Mouse (Mus musculus) thymus, postnatal 36 days (tissue): ENCODE measurements around the gene Mrgpra4.

Experiments
- DNase-seq, 2 experiments: peaks; one replicate each; pipeline ENCODE4 v3.0.0; 2022; ENCODE audit warnings: mixed read lengths in 2 of 2

The Mrgpra4 gene

DNA sequence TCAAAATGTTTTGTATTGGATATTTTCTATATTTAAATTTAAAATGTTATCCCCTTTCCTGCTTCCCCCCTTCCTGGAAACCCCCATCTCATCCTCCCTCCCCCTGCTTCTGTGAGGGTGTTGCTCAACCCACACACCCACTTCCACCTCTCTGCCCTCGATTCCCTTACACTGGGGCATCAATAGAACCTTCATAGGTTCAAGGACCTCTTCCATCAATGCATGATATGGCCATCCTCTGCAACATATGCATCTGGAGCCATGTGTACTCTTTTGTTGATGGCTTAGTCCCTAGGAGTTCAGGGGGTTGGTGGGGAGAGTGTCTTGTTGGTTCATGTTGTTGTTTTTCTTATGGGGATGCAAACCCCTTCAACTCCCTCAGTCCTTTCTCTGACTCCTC is at the start of gene Mrgpra4:
Mrgpra4 (minus strand) TSS at position 101 of the 400 bp plus-strand sequence.
- no peak for DNase-seq

GRCm38 (mm10) chr7:48027497-48027896 is 45.6 kb upstream of the Mrgpra4 start, which contains the start of gene Mrgprx1:
TSS of gene Mrgprx1 (minus strand) at chr7:48027597.
- DNase-seq, result no peak

DNA sequence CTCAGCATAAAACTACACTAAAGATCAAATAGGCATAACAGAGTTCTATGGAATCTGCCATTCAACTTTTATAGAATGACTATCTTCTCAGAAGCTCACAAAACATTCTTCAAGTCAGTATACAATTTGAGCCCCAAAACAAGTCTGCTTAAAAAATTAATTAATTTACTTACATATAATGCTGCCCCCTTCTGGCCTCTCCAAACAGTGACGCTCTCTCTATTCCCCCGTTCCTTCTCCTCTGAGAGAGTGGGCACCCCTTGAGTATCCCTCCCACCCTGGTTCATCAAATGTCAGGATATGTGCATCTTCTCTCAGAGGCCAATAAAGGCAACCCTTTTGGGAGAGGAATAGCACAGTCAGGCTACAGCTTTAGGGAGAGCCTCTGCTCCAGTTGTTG is 36.0 kb upstream of the Mrgpra4 start:
- DNase-seq, result no peak

GRCm38 (mm10) chr7:47995689-47996088 is 13.8 kb upstream of the Mrgpra4 start:
- no peak for DNase-seq

GRCm38 (mm10) chr7:47986752-47987151 is 4.9 kb upstream of the Mrgpra4 start:
- no peak for DNase-seq
